Mouse (Mus musculus) right cerebral cortex, adult 2 months (tissue): Measurements from ENCODE around the gene Rcc2.

ENCODE experiments used
- DNase-seq, 2 experiments: peaks; one replicate each; pipeline ENCODE4 v3.0.0; 2021 to 2022; ENCODE audit warnings: low spot score in 2 of 2

Rcc2 gene

GRCm38 (mm10) chr4:140700269-140701018, at the start of gene Rcc2:
TSS of gene Rcc2 (plus strand) at chr4:140700541.
- no peak for DNase-seq

GRCm38 (mm10) chr4:140653835-140654583, 46.3 kb upstream of the Rcc2 start:
- DNase-seq: no peak

GRCm38 (mm10) chr4:140654798-140655197, 45.5 kb upstream of the Rcc2 start:
- no peak for DNase-seq

GRCm38 (mm10) chr4:140656529-140656928, 43.8 kb upstream of the Rcc2 start:
- no peak for DNase-seq

- peak; percentile 60 to 77 for DNase-seq
These were observed 42.4 kb upstream of the Rcc2 start for GRCm38 (mm10) chr4:140657681-140658575.

GRCm38 (mm10) chr4:140661406-140662022, 38.8 kb upstream of the Rcc2 start:
- DNase-seq: no peak

- DNase-seq: no peak
These were observed 37.9 kb upstream of the Rcc2 start for GRCm38 (mm10) chr4:140662453-140662852.

- DNase-seq: no peak
These were observed 37.3 kb upstream of the Rcc2 start for GRCm38 (mm10) chr4:140662882-140663585.

- no peak for DNase-seq
These were observed 35.3 kb upstream of the Rcc2 start for GRCm38 (mm10) chr4:140665053-140665452.

- DNase-seq: no peak
These were observed 34.6 kb upstream of the Rcc2 start, which contains the start of gene Arhgef10l for GRCm38 (mm10) chr4:140665760-140666159. TSS of gene Arhgef10l (minus strand) at chr4:140666012.

GRCm38 (mm10) chr4:140667802-140668201, 32.5 kb upstream of the Rcc2 start:
- DNase-seq: no peak

- DNase-seq: no peak
These were observed 26.6 kb upstream of the Rcc2 start for GRCm38 (mm10) chr4:140673527-140674264.

- DNase-seq: peak; percentile 66 to 82
These were observed 25.9 kb upstream of the Rcc2 start for GRCm38 (mm10) chr4:140674345-140674926.

GRCm38 (mm10) chr4:140679038-140679437, 21.3 kb upstream of the Rcc2 start:
- no peak for DNase-seq

- DNase-seq: peak; percentile 85 to 90
These were observed 20.5 kb upstream of the Rcc2 start for GRCm38 (mm10) chr4:140679723-140680380.

GRCm38 (mm10) chr4:140680731-140681397, 19.5 kb upstream of the Rcc2 start:
- DNase-seq: no peak

- no peak for DNase-seq
These were observed 16.7 kb upstream of the Rcc2 start for GRCm38 (mm10) chr4:140683608-140684007.

- no peak for DNase-seq
These were observed 16.0 kb upstream of the Rcc2 start for GRCm38 (mm10) chr4:140684141-140684871.
